Mouse (Mus musculus) hindbrain, embryonic 11.5 days (tissue): ENCODE measurements around the gene Lgals1. TPM values are rescaled to one million over a fixed set of nuclear protein-coding genes. Genes with fewer than 3 reads are reported as not detected.

ENCODE experiments used
- ATAC-seq: fragments of 200-750 bp; cut with Nextera tagmentation; 2 replicates; pipeline ENCODE4 v1.8.0; 2017; ENCODE audit warnings: mild to moderate bottlenecking, moderate TSS enrichment, moderate library complexity; ENCODE audit not compliant: low FRiP score
- DNase-seq: peaks from one replicate; pipeline ENCODE4 v3.0.0-alpha.2; 2015; ENCODE audit warnings: low spot score
- H3K27ac ChIP-seq: fragments of 300-500 bp; sonication (generic); 2 replicates; pipeline ENCODE4 v1.5.1; 2014; ENCODE audit warnings: mild to moderate bottlenecking, low read depth, low read length
- H3K27me3 ChIP-seq: fragments of 300-500 bp; sonication (generic); 2 replicates; pipeline ENCODE4 v1.6.1; 2014; ENCODE audit warnings: mild to moderate bottlenecking, low read length, moderate library complexity, mixed read lengths; ENCODE audit not compliant: control insufficient read depth, insufficient read depth
- H3K36me3 ChIP-seq: fragments of 300-500 bp; sonication (generic); 2 replicates; pipeline ENCODE4 v1.6.1; 2014; ENCODE audit warnings: mild to moderate bottlenecking, low read length, moderate library complexity, mixed read lengths; ENCODE audit not compliant: control insufficient read depth, insufficient read depth
- H3K4me1 ChIP-seq: fragments of 300-500 bp; sonication (generic); replicated peaks from 2 replicates; pipeline ENCODE4 v1.6.1; 2014; ENCODE audit warnings: low read length, mixed read lengths; ENCODE audit not compliant: control insufficient read depth, insufficient read depth
- H3K4me2 ChIP-seq: fragments of 300-500 bp; sonication (generic); replicated peaks from 2 replicates; pipeline ENCODE4 v1.6.1; 2014; ENCODE audit warnings: mild to moderate bottlenecking, low read depth, low read length
- H3K4me3 ChIP-seq: fragments of 300-500 bp; sonication (generic); 2 replicates; pipeline ENCODE4 v1.5.1; 2014; ENCODE audit warnings: low read depth, low read length
- H3K9ac ChIP-seq: fragments of 300-500 bp; sonication (generic); 2 replicates; pipeline ENCODE4 v1.6.1; 2014; ENCODE audit warnings: low read depth, low read length
- H3K9me3 ChIP-seq: fragments of 300-500 bp; sonication (generic); 2 replicates; pipeline ENCODE4 v1.6.1; 2016; ENCODE audit warnings: low read length; ENCODE audit not compliant: control insufficient read depth
- WGBS: fragments of 180-500 bp; shearing (Covaris S2); extraction: QIAGEN DNeasy Blood & Tissue Kit; methylation state at CpG from one replicate; pipeline ENCODE4 v1.1.7; 2014; 5-methylcytosine and 5-hydroxymethylcytosine counted together
- polyA plus RNA-seq: library from polyadenylated mRNA; unstranded; fragments of >200 nt; fragmentation: Nextera tagmentation; extraction: Ambion mirVana; gene quantifications from 2 replicates; pipeline ENCODE4 v1.2.1, GENCODE M21; 2014

Lgals1 gene
- polyA plus RNA-seq, 1 experiment from 2014 or later, result 438 TPM

- Histone ChIP-seq H3K4me3 (peak overlapping the region; percentile 46; the same call in 1 of the 2 replicates), H3K9ac (peak overlapping the region; percentile 61; the same call in 1 of the 2 replicates), H3K27ac (no peak overlapping the region), H3K27me3 (peaks cover 8% of the 10 kb centered on the region), H3K4me1 (peaks cover 8% of the 10 kb centered on the region; the same call in 1 of the 2 replicates), H3K4me2 (peak overlapping the region; percentile 97), H3K36me3 (no peaks in the 10 kb centered on the region), H3K9me3 (no peaks in the 10 kb centered on the region)
- ATAC-seq (no peak), DNase-seq (peak; percentile 25)
- 20% methylated on average over 18 of the region's 18 CpGs for WGBS
Measured at GRCm38 (mm10) chr15:78900585-78901421, 25.7 kb upstream of the Lgals1 start.

GRCm38 (mm10) chr15:78901422-78901789 lies 25.1 kb upstream of the Lgals1 start:
- H3K4me1 ChIP-seq, result peaks cover 8% of the 10 kb centered on the region; the same call in 1 of the 2 replicates
- no peak overlapping the region for H3K27ac ChIP-seq
- peaks cover 8% of the 10 kb centered on the region for H3K27me3 ChIP-seq
- WGBS, result 37% methylated on average over 8 of the region's 8 CpGs
- ATAC-seq, result no peak
- 0 out of 2 replicates have a peak overlapping the region, but pooled peaks have one; percentile 12 for H3K9ac ChIP-seq
- H3K36me3 ChIP-seq, result no peaks in the 10 kb centered on the region
- H3K9me3 ChIP-seq, result no peaks in the 10 kb centered on the region
- H3K4me3 ChIP-seq, result peak overlapping the region; percentile 46; the same call in 1 of the 2 replicates
- DNase-seq, result peak; percentile 37
- no peak overlapping the region; the same call in 1 of the 2 replicates for H3K4me2 ChIP-seq

GRCm38 (mm10) chr15:78903243-78903642 lies 23.3 kb upstream of the Lgals1 start:
- ATAC-seq (peak; percentile 33; the same call in 1 of the 2 replicates), DNase-seq (peak; percentile 91)
- Histone ChIP-seq H3K9me3 (no peaks in the 10 kb centered on the region), H3K4me3 (no peak overlapping the region), H3K27ac (no peak overlapping the region), H3K27me3 (peaks cover 8% of the 10 kb centered on the region), H3K4me1 (peaks cover 8% of the 10 kb centered on the region; the same call in 1 of the 2 replicates), H3K9ac (no peak overlapping the region), H3K36me3 (no peaks in the 10 kb centered on the region), H3K4me2 (no peak overlapping the region)
- WGBS, result 9% methylated on average over 2 of the region's 2 CpGs

GRCm38 (mm10) chr15:78908399-78908798 lies 18.1 kb upstream of the Lgals1 start:
- ATAC-seq, result no peak
- WGBS, result 88% methylated on average over 7 of the region's 7 CpGs
- H3K9me3 ChIP-seq, result no peaks in the 10 kb centered on the region
- H3K9ac ChIP-seq, result no peak overlapping the region
- H3K36me3 ChIP-seq, result no peaks in the 10 kb centered on the region
- H3K4me1 ChIP-seq, result no peaks in the 10 kb centered on the region; the same call in 1 of the 2 replicates
- H3K27ac ChIP-seq, result no peak overlapping the region
- no peaks in the 10 kb centered on the region for H3K27me3 ChIP-seq
- H3K4me2 ChIP-seq, result no peak overlapping the region
- no peak for DNase-seq
- no peak overlapping the region for H3K4me3 ChIP-seq

- Histone ChIP-seq H3K4me2 (no peak overlapping the region), H3K4me3 (no peak overlapping the region), H3K36me3 (no peaks in the 10 kb centered on the region), H3K27ac (no peak overlapping the region), H3K27me3 (no peaks in the 10 kb centered on the region), H3K9me3 (no peaks in the 10 kb centered on the region), H3K9ac (no peak overlapping the region), H3K4me1 (no peaks in the 10 kb centered on the region; the same call in 1 of the 2 replicates)
- 88% methylated on average over 8 of the region's 8 CpGs for WGBS
- ATAC-seq (no peak), DNase-seq (no peak)
Measured at GRCm38 (mm10) chr15:78908982-78909381, 17.5 kb upstream of the Lgals1 start.

- Histone ChIP-seq H3K9ac (no peak overlapping the region), H3K9me3 (no peaks in the 10 kb centered on the region), H3K4me2 (no peak overlapping the region), H3K27ac (no peak overlapping the region), H3K4me3 (no peak overlapping the region), H3K36me3 (no peaks in the 10 kb centered on the region), H3K27me3 (no peaks in the 10 kb centered on the region), H3K4me1 (peaks cover 16% of the 10 kb centered on the region)
- DNase-seq (peak; percentile 57), ATAC-seq (no peak)
- WGBS, result 44% methylated on average over 9 of the region's 9 CpGs
Measured at GRCm38 (mm10) chr15:78912040-78912439, 14.5 kb upstream of the Lgals1 start.

GRCm38 (mm10) chr15:78913632-78914090 lies 12.9 kb upstream of the Lgals1 start, which contains the start of gene Pdxp:
Pdxp (plus strand) TSS chr15:78913919.
- H3K9me3 ChIP-seq, result no peaks in the 10 kb centered on the region
- H3K27ac ChIP-seq, result peak within 1 kb of the TSS; percentile 88
- peak within 1 kb of the TSS; percentile 99 for H3K4me2 ChIP-seq
- WGBS, result under 1% methylated on average over 50 of the region's 51 CpGs
- H3K27me3 ChIP-seq, result no peaks in the 10 kb centered on the region
- no peaks in the 10 kb centered on the region for H3K36me3 ChIP-seq
- DNase-seq (peak; percentile 98), ATAC-seq (peak; percentile 94)
- H3K4me3 ChIP-seq, result peak within 1 kb of the TSS; percentile 76
- H3K4me1 ChIP-seq, result peaks cover 16% of the 10 kb centered on the region
- H3K9ac ChIP-seq, result peak within 1 kb of the TSS; percentile 82

GRCm38 (mm10) chr15:78914091-78914822 lies 12.3 kb upstream of the Lgals1 start:
- under 1% methylated on average over 56 of the region's 87 CpGs for WGBS
- Histone ChIP-seq H3K36me3 (no peaks in the 10 kb centered on the region), H3K9ac (peak overlapping the region; percentile 82), H3K27ac (peak overlapping the region; percentile 88), H3K9me3 (no peaks in the 10 kb centered on the region), H3K27me3 (no peaks in the 10 kb centered on the region), H3K4me1 (peaks cover 16% of the 10 kb centered on the region), H3K4me3 (peak overlapping the region; percentile 76), H3K4me2 (peak overlapping the region; percentile 99)
- DNase-seq (no peak), ATAC-seq (peak; percentile 72)
